Mouse (Mus musculus): Measurements from ENCODE around the gene Rasgef1c. TPM values are rescaled to one million over a fixed set of nuclear protein-coding genes. Genes with fewer than 3 reads are reported as not detected.

Rasgef1c gene
- polyA plus RNA-seq (2017; shearing (Covaris generic)) = not detected

DNA sequence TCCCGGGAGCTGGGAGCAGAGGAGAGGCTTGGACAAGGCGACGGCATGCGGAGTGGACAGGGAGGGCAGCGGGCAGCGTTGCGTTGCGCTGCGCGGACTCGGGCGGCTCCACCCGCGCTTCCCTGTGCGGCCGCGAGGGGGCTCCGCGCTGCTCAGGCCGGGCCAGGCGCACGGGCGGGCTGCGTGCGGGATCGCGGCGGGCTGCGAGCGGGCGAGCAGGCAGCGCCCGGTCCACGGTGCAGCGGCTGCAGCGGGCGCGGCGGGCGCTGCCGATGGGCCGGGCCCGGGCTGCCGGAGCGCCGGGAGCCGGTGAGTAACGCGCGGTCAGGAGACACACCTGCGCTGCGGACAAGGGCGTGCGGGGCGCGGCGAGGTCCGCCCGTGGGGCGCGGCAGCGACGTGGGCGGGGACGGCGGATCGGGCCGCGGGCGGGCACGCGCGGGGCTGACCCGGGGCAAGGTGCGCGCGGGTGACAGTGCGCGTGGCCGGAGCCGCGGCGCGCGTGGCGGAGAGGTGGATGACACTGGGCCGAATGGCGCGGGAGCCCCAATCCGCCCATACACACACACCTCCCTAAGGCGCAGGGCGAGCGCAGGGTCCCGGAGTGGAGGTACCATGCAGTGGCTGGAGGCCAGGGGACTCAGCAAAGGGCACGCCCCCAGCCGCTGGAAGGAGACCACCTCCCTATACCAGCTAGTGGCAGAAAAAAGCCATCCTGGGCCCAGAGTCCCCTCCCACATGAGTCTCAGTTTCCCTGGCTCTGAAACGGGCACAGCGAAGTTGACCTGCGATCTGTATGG lies at the start of gene Rasgef1c:
Gene Rasgef1c, plus strand, starts transcription at position 177 of the 800 bp plus-strand sequence.

DNA sequence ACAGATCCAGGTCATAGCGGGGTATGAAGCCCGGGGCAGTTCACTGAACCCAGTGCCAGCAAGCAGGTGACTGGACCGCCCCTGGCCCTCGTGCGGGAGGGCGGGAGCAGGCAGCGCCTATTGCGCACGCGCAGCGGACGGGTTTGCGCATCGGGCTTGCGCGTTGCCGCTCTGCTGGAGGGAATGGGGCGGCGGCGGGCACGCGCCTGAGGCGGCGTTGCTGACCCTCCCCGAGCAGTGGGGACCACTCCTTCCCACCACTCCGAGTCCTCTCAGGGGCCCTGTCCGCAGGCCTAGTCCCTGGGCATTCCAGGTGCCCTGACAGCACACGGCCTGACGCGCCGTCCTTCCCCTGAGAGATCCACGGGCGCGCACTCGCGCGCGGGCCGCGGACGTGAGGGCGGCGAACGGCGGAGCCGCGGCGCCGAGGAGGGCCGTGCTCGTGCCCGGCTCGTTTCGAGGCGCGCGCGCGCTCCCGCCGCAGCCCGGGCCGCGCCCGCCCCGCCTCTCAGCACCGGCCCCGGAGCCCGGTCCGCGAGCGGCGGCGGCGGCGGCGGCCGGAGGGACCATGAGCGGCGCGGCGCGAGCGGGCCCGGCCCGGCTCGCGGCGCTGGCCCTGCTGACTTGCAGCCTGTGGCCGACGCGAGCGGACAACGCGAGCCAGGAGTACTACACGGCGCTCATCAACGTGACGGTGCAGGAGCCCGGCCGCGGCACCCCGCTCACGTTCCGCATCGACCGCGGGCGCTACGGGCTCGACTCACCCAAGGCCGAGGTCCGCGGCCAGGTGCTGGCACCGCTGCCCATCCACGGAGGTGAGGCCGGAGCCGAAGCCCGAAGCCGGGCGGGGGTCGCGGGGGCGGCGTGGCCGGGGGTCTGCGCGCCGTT lies 123.4 kb downstream of the Rasgef1c start, which contains the start of gene Rnf130:
Gene Rnf130, plus strand, starts transcription at position 514 of the 888 bp plus-strand sequence.

Other genes starting within 250 kb of the Rasgef1c start
- gene Scgb3a1, start 238.2 kb upstream of the Rasgef1c start, polyA plus RNA-seq (2017; shearing (Covaris generic)) = not detected
- 66.6 TPM for gene Cnot6, start 189.1 kb upstream of the Rasgef1c start, polyA plus RNA-seq (2017; shearing (Covaris generic))
- gene Gfpt2, start 107.7 kb upstream of the Rasgef1c start, polyA plus RNA-seq (2017; shearing (Covaris generic)) = not detected
- 37.6 TPM for gene Mapk9, start 55.1 kb upstream of the Rasgef1c start, polyA plus RNA-seq (2017; shearing (Covaris generic))
- gene Rnf130, start 123.5 kb downstream of the Rasgef1c start, polyA plus RNA-seq (2017; shearing (Covaris generic)) = 10.3 TPM
- gene Tbc1d9b, start 229.6 kb downstream of the Rasgef1c start, polyA plus RNA-seq (2017; shearing (Covaris generic)) = 51.4 TPM